Comparison of ENCODE assay signal across 8 mouse cellular contexts in genomic region chr4:150282631-150283334, GRCm38 (mm10). TPM values are rescaled to one million over a fixed set of nuclear protein-coding genes. Genes with fewer than 3 reads are reported as not detected.
DNase-seq lines count a peak whose midpoint lies in the region; ATAC-seq and TF ChIP-seq lines count a peak whose summit lies in the region.

No protein-coding gene starts in this region.

- H3K27me3 ChIP-seq in spleen, adult 2 months (ENCODE audit: control insufficient read depth, insufficient read depth, low read length), result no peaks in the 10 kb centered on the region
- no peaks in the 10 kb centered on the region for H3K27me3 ChIP-seq in limb, embryonic 15.5 days
- no peaks in the 10 kb centered on the region for H3K27me3 ChIP-seq in stomach, embryonic 16.5 days (ENCODE audit: control insufficient read depth, insufficient read depth, low read length)

- 0 out of 2 replicates have a peak overlapping the region, but pooled peaks have one; percentile 72 for H3K27ac ChIP-seq in spleen, adult 2 months (ENCODE audit: insufficient read depth, low read length)
- peak overlapping the region; percentile 92; the same call in 1 of the 2 replicates for H3K27ac ChIP-seq in limb, embryonic 15.5 days
- H3K27ac ChIP-seq in stomach, embryonic 16.5 days (ENCODE audit: low read length), result peak overlapping the region; percentile 91

- H3K4me2 ChIP-seq in limb, embryonic 15.5 days, result peak overlapping the region; percentile 66
- peak overlapping the region; percentile 73 for H3K4me2 ChIP-seq in stomach, embryonic 16.5 days (ENCODE audit: low read depth, low read length)

- WGBS in spleen, adult 2 months, result 56% methylated on average over 5 of the region's 5 CpGs
- 12% methylated on average over 5 of the region's 5 CpGs for WGBS in limb, embryonic 15.5 days
- WGBS in stomach, embryonic 16.5 days, result 5% methylated on average over 5 of the region's 5 CpGs

- no peak overlapping the region; the same call in 1 of the 2 replicates for H3K4me3 ChIP-seq in spleen, adult 2 months (ENCODE audit: extremely low read depth, insufficient read depth, insufficient read length)
- H3K4me3 ChIP-seq in limb, embryonic 15.5 days, result peak overlapping the region; percentile 98
- H3K4me3 ChIP-seq in stomach, embryonic 16.5 days (replicated peaks; ENCODE audit: low read length), result peak overlapping the region; percentile 87

- no peaks in the 10 kb centered on the region for H3K36me3 ChIP-seq in spleen, adult 2 months (ENCODE audit: control insufficient read depth, insufficient read depth, low read length)
- no peaks in the 10 kb centered on the region for H3K36me3 ChIP-seq in limb, embryonic 15.5 days
- no peaks in the 10 kb centered on the region for H3K36me3 ChIP-seq in stomach, embryonic 16.5 days (ENCODE audit: control insufficient read depth, insufficient read depth, low read length)

- peak; percentile 52 for DNase-seq in cerebellum, adult 9-10 months
- DNase-seq in cerebellum, adult 18-20 months, result no peak
- no peak for DNase-seq in spleen, adult 2 months (ENCODE audit: low read depth in 1 of 2, low spot score in 2 of 2)
- DNase-seq in spleen, postnatal 10 days (ENCODE audit: low spot score in 2 of 2), result no peak
- DNase-seq in frontal cortex, adult 2 months (ENCODE audit: extremely low spot score in 1 of 2, low spot score in 1 of 2), result no peak

- no peak for TF ChIP-seq POLR2A in spleen, adult 2 months (IDR thresholded peaks at IDR 0.05; ENCODE audit: low read depth, low read length)

- no peaks in the 10 kb centered on the region for H3K9me3 ChIP-seq in limb, embryonic 15.5 days
- H3K9me3 ChIP-seq in stomach, embryonic 16.5 days (replicated peaks; ENCODE audit: control insufficient read depth, low read length), result no peaks in the 10 kb centered on the region

- no peak for TF ChIP-seq CTCF in spleen, adult 2 months (IDR thresholded peaks at IDR 0.05; ENCODE audit: extremely low read depth, insufficient read depth, insufficient read length, insufficient replicate concordance)

- peaks cover 2% of the 10 kb centered on the region; the same call in 1 of the 2 replicates for H3K4me1 ChIP-seq in spleen, adult 2 months (ENCODE audit: control insufficient read depth, insufficient read depth, insufficient read length)
- peaks cover 25% of the 10 kb centered on the region for H3K4me1 ChIP-seq in limb, embryonic 15.5 days
- peaks cover 19% of the 10 kb centered on the region for H3K4me1 ChIP-seq in stomach, embryonic 16.5 days (ENCODE audit: control insufficient read depth, insufficient read depth, low read length)

- ATAC-seq in limb, embryonic 15.5 days (ENCODE audit: insufficient number of reproducible peaks, low FRiP score, low TSS enrichment, low read depth), result no peak
- no peak for ATAC-seq in stomach, embryonic 16.5 days (ENCODE audit: insufficient read depth, low FRiP score)
- no peak for ATAC-seq in CD4-positive, CD25-positive, alpha-beta regulatory T cell, adult 4 months

- H3K9ac ChIP-seq in limb, embryonic 15.5 days, result no peak overlapping the region
- H3K9ac ChIP-seq in stomach, embryonic 16.5 days (ENCODE audit: low read length), result peak overlapping the region; percentile 97

RNA-seq across cellular contexts. Expression of gene Rere, which starts 1.3 kb away (rescaled TPM):
- polyA plus RNA-seq in spleen, adult 2 months (2012; rRNA removed), result 66.2 and 70.3 TPM in 2 replicates
- 18.4 and 19.7 TPM in 2 replicates for polyA plus RNA-seq in limb, embryonic 15.5 days (2015; fragmentation: Nextera tagmentation; extraction: Ambion mirVana)
- polyA plus RNA-seq in stomach, embryonic 16.5 days (2015; fragmentation: Nextera tagmentation; extraction: Ambion mirVana), result 19.4 and 23.1 TPM in 2 replicates
- 10 to 100 TPM; 24.7 to 28.4 TPM for polyA plus RNA-seq in CD4-positive, CD25-positive, alpha-beta regulatory T cell, adult 4 months (2017; shearing (Covaris generic))
- polyA plus RNA-seq in frontal cortex, adult 2 months (2012; rRNA removed), result 64.4 and 66.1 TPM in 2 replicates

RNA-seq across cellular contexts. Expression of gene Eno1, which starts 46.3 kb away (rescaled TPM):
- 120 and 224 TPM in 2 replicates for polyA plus RNA-seq in spleen, adult 2 months (2012; rRNA removed)
- 1,599 and 1,772 TPM in 2 replicates for polyA plus RNA-seq in limb, embryonic 15.5 days (2015; fragmentation: Nextera tagmentation; extraction: Ambion mirVana)
- polyA plus RNA-seq in stomach, embryonic 16.5 days (2015; fragmentation: Nextera tagmentation; extraction: Ambion mirVana), result 1,435 and 1,468 TPM in 2 replicates
- 1,000 to 10,000 TPM in 1 of 2 experiments, 100 to 1,000 TPM in 1; 733 to 1,178 TPM for polyA plus RNA-seq in CD4-positive, CD25-positive, alpha-beta regulatory T cell, adult 4 months (2017; shearing (Covaris generic))
- polyA plus RNA-seq in frontal cortex, adult 2 months (2012; rRNA removed), result 979 and 1,007 TPM in 2 replicates
